Mouse (Mus musculus) lung, adult 2 months (tissue): Measurements from ENCODE around the gene Farp1.

Experiments
- CTCF ChIP-seq: fragments of 200-500 bp; IDR thresholded peaks from 2 replicates; pipeline ENCODE4 v1.5.1; 2011; ENCODE audit warnings: mild to moderate bottlenecking, low read length, control low read depth; ENCODE audit not compliant: insufficient read depth
- POLR2A ChIP-seq: fragments of 200-500 bp; IDR thresholded peaks from 2 replicates; pipeline ENCODE4 v1.6.1; 2011; ENCODE audit warnings: low read depth, mild to moderate bottlenecking, control low read depth, low read length, borderline replicate concordance; ENCODE audit errors: extremely low read depth

- TF ChIP-seq CTCF = no peak
- no peak for TF ChIP-seq POLR2A
These were observed 246.3 kb downstream of the Farp1 start for GRCm38 (mm10) chr14:121281336-121281710.
